Mouse (Mus musculus) midbrain, postnatal 0 days (tissue): ENCODE data around the gene Dpagt1. TPM values are rescaled to one million over a fixed set of nuclear protein-coding genes. Genes with fewer than 3 reads are reported as not detected.

Source experiments
- ATAC-seq: fragments of 200-750 bp; cut with Nextera tagmentation; 2 replicates; pipeline ENCODE4 v1.8.0; 2017; ENCODE audit warnings: moderate number of reproducible peaks, mild to moderate bottlenecking, moderate TSS enrichment, moderate library complexity; ENCODE audit not compliant: low FRiP score
- DNase-seq: peaks from one replicate; pipeline ENCODE4 v3.0.0-alpha.2; 2015; ENCODE audit warnings: low spot score
- H3K27ac ChIP-seq: fragments of 300-500 bp; sonication (generic); 2 replicates; pipeline ENCODE4 v1.5.1; 2014; ENCODE audit warnings: low read depth, mild to moderate bottlenecking, low read length, mixed read lengths
- H3K27me3 ChIP-seq: fragments of 300-500 bp; sonication (generic); 2 replicates; pipeline ENCODE4 v1.6.1; 2014; ENCODE audit warnings: low read length, control low read depth, mixed read lengths; ENCODE audit not compliant: insufficient read depth
- H3K36me3 ChIP-seq: fragments of 300-500 bp; sonication (generic); 2 replicates; pipeline ENCODE4 v1.6.1; 2014; ENCODE audit warnings: low read length, control low read depth, mixed read lengths; ENCODE audit not compliant: insufficient read depth
- H3K4me1 ChIP-seq: fragments of 300-500 bp; sonication (generic); 2 replicates; pipeline ENCODE4 v1.6.1; 2014; ENCODE audit warnings: mild to moderate bottlenecking, control low read depth, antibody characterized with exemption, low read length, mixed read lengths; ENCODE audit not compliant: insufficient read depth
- H3K4me2 ChIP-seq: fragments of 300-500 bp; sonication (generic); 2 replicates; pipeline ENCODE4 v1.6.1; 2014; ENCODE audit warnings: low read depth, mild to moderate bottlenecking, low read length, mixed read lengths; ENCODE audit not compliant: poor library complexity, severe bottlenecking
- H3K4me3 ChIP-seq: fragments of 300-500 bp; sonication (generic); 2 replicates; pipeline ENCODE4 v1.5.1; 2014; ENCODE audit warnings: low read depth, mild to moderate bottlenecking, low read length, moderate library complexity
- H3K9ac ChIP-seq: fragments of 300-500 bp; sonication (generic); replicated peaks from 2 replicates; pipeline ENCODE4 v1.6.1; 2014; ENCODE audit warnings: mild to moderate bottlenecking, low read length, moderate library complexity, mixed read lengths; ENCODE audit not compliant: poor library complexity, severe bottlenecking
- H3K9me3 ChIP-seq: fragments of 300-500 bp; sonication (generic); 2 replicates; pipeline ENCODE4 v1.6.1; 2016; ENCODE audit warnings: low read length, control low read depth
- CTCF ChIP-seq: IDR thresholded peaks from 2 replicates; pipeline ENCODE4 v1.5.1; 2016; ENCODE audit warnings: antibody characterized with exemption, mild to moderate bottlenecking
- WGBS: fragments of 180-500 bp; shearing (Covaris S2); extraction: QIAGEN DNeasy Blood & Tissue Kit; methylation state at CpG from one replicate; pipeline ENCODE4 v1.1.7; 2014; 5-methylcytosine and 5-hydroxymethylcytosine counted together
- polyA plus RNA-seq: library from polyadenylated mRNA; unstranded; fragments of >200 nt; fragmentation: Nextera tagmentation; extraction: Ambion mirVana; gene quantifications from 2 replicates; pipeline ENCODE4 v1.2.1, GENCODE M21; 2015
- total RNA-seq: library from RNA; depleted of rRNA; stranded (reverse); fragments of >200 nt; gene quantifications from 2 replicates; pipeline ENCODE4 v1.2.3, GENCODE M21; 2014

The Dpagt1 gene
- total and polyA plus RNA-seq, 2 experiments from 2014 or later: 27.2 to 33.6 TPM

DNA sequence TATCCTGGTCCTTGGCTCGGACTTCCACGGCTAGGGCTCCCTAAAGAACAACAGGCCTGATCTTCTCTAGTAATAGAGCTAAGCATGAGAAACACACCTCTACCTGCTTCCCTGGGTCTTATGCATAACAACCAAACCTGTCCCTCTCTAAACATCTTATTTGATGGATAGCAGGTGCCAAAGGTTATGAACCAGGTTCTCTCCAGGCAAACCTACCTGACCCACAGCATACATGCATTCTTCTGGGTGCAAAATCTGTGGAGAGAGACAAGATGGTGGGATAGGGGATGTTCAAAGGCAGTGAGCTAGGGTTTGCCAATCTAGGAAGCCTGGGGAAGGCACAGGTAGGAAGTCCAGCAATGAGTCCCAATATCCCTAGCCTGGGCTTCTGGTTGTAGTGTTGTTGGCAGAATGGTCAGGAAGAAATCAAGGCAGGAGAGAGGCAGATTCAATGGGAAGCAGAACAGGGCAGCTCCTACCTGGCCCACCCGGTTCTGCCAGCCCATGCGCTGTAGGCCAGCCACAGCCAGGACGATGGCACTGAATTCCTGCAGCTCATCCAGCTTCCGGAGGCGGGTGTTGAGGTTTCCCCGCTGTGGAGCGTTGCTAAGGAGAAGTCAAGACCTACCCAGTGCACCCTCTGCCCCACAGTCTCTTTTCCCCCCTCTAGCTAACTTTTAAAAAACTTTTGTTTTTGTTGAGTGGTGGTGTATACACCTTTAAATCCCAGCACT, 11.8 kb downstream of the Dpagt1 start:
- ATAC-seq (no peak), DNase-seq (no peak)
- 59% methylated on average over 9 of the region's 9 CpGs for WGBS
- Histone ChIP-seq H3K4me1 (peaks cover 6% of the 10 kb centered on the region; the same call in 1 of the 2 replicates), H3K36me3 (peaks cover 19% of the 10 kb centered on the region), H3K4me3 (no peak overlapping the region), H3K4me2 (no peak overlapping the region; the same call in 1 of the 2 replicates), H3K27ac (no peak overlapping the region), H3K9me3 (no peaks in the 10 kb centered on the region), H3K9ac (no peak overlapping the region; the same call in 1 of the 2 replicates), H3K27me3 (no peaks in the 10 kb centered on the region)
- TF ChIP-seq CTCF: no peak

DNA sequence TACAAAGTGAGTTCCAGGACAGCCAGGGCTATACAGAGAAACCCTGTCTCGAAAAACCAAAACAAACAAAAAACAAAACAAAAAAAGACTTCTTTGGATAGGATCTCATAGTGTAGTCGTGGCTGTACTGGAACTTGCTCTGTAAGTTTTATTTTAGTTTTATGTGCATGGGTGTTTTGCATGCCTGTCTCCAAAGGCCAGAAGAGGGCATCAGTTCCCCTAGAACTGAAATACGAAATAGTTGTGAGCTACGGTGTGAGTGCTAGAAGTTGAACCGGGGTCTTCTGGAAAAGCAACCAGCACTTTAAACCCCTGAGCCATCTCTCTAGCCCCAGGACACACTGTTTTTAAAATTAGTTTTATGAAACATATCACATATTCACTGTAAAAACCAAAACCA, 12.8 kb downstream of the Dpagt1 start:
- no peak overlapping the region for H3K4me2 ChIP-seq
- H3K9ac ChIP-seq: no peak overlapping the region
- H3K36me3 ChIP-seq: peaks cover 9% of the 10 kb centered on the region
- H3K27me3 ChIP-seq: no peaks in the 10 kb centered on the region
- H3K4me1 ChIP-seq: peaks cover 14% of the 10 kb centered on the region; the same call in 1 of the 2 replicates
- H3K9me3 ChIP-seq: no peaks in the 10 kb centered on the region
- ATAC-seq (no peak), DNase-seq (no peak)
- H3K4me3 ChIP-seq: no peak overlapping the region
- TF ChIP-seq CTCF: peak; percentile 40
- WGBS: 81% methylated on average over 5 of the region's 5 CpGs
- no peak overlapping the region for H3K27ac ChIP-seq

DNA sequence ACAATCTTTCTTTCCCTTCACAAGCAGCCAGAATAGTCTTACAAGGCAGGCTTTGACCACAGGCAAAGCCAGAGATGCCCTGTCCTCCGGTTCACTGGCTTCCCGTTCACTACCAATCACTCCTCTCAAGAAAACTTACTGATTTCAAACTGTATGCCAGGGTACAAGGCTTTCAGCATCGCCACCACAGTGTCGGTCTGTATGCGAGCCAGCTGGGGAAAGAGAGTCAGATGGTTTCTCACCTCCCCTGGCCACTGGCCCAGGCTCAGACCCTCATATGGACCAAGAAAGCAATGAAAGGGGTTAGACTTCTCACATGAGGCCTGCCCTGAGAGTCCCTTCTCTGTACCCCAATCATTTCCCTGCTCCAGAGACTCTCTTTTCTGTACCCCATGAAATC, 15.7 kb downstream of the Dpagt1 start:
- H3K27me3 ChIP-seq: no peaks in the 10 kb centered on the region
- peaks cover 10% of the 10 kb centered on the region for H3K36me3 ChIP-seq
- no peaks in the 10 kb centered on the region for H3K9me3 ChIP-seq
- no peak overlapping the region for H3K4me3 ChIP-seq
- no peak overlapping the region for H3K27ac ChIP-seq
- no peak for DNase-seq
- H3K9ac ChIP-seq: no peak overlapping the region
- no peak for ATAC-seq
- no peak overlapping the region for H3K4me2 ChIP-seq
- no peak for TF ChIP-seq CTCF
- H3K4me1 ChIP-seq: peaks cover 14% of the 10 kb centered on the region; the same call in 1 of the 2 replicates
- 93% methylated on average over 5 of the region's 5 CpGs for WGBS

DNA sequence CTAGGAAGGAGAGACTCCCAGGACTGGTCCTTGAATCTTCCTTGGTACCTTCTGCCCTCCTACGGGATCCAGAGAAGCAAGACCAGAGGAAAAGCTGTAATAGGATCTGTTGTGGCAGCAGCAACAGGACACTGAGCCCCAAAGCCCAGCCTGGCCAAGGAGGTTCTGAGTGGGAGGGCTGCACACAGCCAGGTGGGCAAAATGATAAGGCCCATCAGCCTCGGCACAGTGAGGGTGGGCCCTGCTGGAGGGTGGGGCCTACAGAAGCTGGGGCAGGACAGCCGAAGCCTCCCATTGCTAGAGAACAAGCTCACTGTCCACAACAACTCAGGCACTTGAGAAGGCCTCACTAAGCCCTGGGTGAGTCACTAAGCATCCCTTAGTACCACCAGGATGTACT, 16.4 kb downstream of the Dpagt1 start:
- ATAC-seq (no peak), DNase-seq (no peak)
- Histone ChIP-seq H3K4me2 (no peak overlapping the region), H3K9me3 (no peaks in the 10 kb centered on the region), H3K27ac (no peak overlapping the region), H3K9ac (no peak overlapping the region), H3K36me3 (peaks cover 10% of the 10 kb centered on the region), H3K4me1 (0 out of 2 replicates have a peak, but pooled peaks cover 9% of the 10 kb centered on the region), H3K4me3 (no peak overlapping the region), H3K27me3 (no peaks in the 10 kb centered on the region)
- TF ChIP-seq CTCF: no peak
- WGBS: 88% methylated on average over 3 of the region's 3 CpGs

DNA sequence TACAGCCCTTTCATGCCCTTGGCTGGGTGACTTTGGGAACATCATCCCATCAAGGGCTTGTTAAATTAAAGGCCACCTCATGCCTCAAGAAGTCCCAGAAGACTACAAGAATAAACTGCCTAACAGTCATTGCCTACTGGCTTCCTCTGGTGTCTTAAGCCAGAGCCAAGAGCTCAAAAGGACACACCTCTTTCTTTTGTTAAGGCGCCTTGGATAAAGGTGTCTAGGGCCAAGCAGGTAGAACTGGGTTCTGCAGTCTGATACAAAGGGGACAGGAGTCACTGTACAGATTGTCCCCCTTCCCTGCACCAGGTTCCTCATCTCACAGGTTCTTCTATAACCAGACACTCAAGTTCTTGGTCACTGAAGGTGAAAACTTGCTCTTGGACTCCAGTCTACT, 16.8 kb downstream of the Dpagt1 start:
- 100% methylated on average over 1 of the region's 1 CpGs for WGBS
- ATAC-seq (no peak), DNase-seq (no peak)
- TF ChIP-seq CTCF: no peak
- H3K4me2 ChIP-seq: no peak overlapping the region
- H3K4me3 ChIP-seq: no peak overlapping the region
- no peaks in the 10 kb centered on the region for H3K9me3 ChIP-seq
- no peak overlapping the region for H3K27ac ChIP-seq
- 0 out of 2 replicates have a peak, but pooled peaks cover 9% of the 10 kb centered on the region for H3K4me1 ChIP-seq
- H3K9ac ChIP-seq: no peak overlapping the region
- H3K27me3 ChIP-seq: no peaks in the 10 kb centered on the region
- peaks cover 14% of the 10 kb centered on the region for H3K36me3 ChIP-seq

DNA sequence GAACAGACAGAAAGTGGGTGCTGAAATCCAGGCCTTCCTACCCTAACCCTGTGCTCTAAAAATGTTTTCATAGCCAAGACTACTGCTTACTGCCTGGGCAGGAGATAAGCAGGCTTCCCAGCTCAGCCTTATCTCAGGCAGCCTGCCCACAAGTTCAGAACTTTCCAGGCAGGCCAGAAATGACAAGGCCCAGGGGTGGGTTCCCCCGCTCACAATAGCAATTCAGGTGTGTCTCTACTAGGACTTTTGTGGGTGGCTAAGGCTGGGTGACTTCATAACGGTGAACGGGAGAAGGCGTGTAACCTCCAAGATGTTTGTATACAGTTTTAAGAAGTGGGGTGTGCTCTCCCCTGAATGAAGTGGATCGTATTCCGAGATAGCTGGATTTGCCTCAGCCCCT, 17.5 kb downstream of the Dpagt1 start:
- Histone ChIP-seq H3K9me3 (no peaks in the 10 kb centered on the region), H3K4me1 (0 out of 2 replicates have a peak, but pooled peaks cover 9% of the 10 kb centered on the region), H3K36me3 (peaks cover 21% of the 10 kb centered on the region), H3K27me3 (no peaks in the 10 kb centered on the region), H3K27ac (peak overlapping the region; percentile 97), H3K9ac (peak overlapping the region; percentile 87), H3K4me3 (peak overlapping the region; percentile 73), H3K4me2 (peak overlapping the region; percentile 65)
- 9% methylated on average over 6 of the region's 6 CpGs for WGBS
- no peak for TF ChIP-seq CTCF
- no peak for DNase-seq
- no peak for ATAC-seq
